Mouse (Mus musculus): ENCODE measurements around the gene Mical3.
"Not testable (repeated sequence)": the region's sequence is repeated elsewhere in the genome, so short reads cannot be mapped to it uniquely, and the experiment has no call there.

Mical3 gene

GRCm38 (mm10) chr6:120926880-120927279 lies 203.9 kb downstream of the Mical3 start:
- DNase-seq: no peak

- DNase-seq: not testable (repeated sequence)
Measured at GRCm38 (mm10) chr6:120924791-120925321, 205.9 kb downstream of the Mical3 start.

GRCm38 (mm10) chr6:120917975-120918374 lies 212.8 kb downstream of the Mical3 start:
- DNase-seq: no peak

GRCm38 (mm10) chr6:120916972-120917881 lies 213.6 kb downstream of the Mical3 start:
- not testable (repeated sequence) for DNase-seq

GRCm38 (mm10) chr6:120916074-120916971 lies 214.5 kb downstream of the Mical3 start, which contains the start of gene Bid:
Gene Bid (minus strand): TSS chr6:120916853.
- DNase-seq: peak; percentile 94

- DNase-seq: no peak
Measured at GRCm38 (mm10) chr6:120915649-120915975, 215.2 kb downstream of the Mical3 start.

GRCm38 (mm10) chr6:120914911-120915648 lies 215.7 kb downstream of the Mical3 start:
- DNase-seq: peak; percentile 74

GRCm38 (mm10) chr6:120914533-120914910 lies 216.3 kb downstream of the Mical3 start:
- DNase-seq: peak; percentile 45

- no peak for DNase-seq
Measured at GRCm38 (mm10) chr6:120913783-120914182, 217.0 kb downstream of the Mical3 start.

- no peak for DNase-seq
Measured at GRCm38 (mm10) chr6:120912931-120913330, 217.9 kb downstream of the Mical3 start.

- no peak for DNase-seq
Measured at GRCm38 (mm10) chr6:120911213-120912007, 219.4 kb downstream of the Mical3 start.

- DNase-seq: no peak
Measured at GRCm38 (mm10) chr6:120909501-120909900, 221.3 kb downstream of the Mical3 start.

- not testable (repeated sequence) for DNase-seq
Measured at GRCm38 (mm10) chr6:120907876-120908597, 222.8 kb downstream of the Mical3 start.

- no peak for DNase-seq
Measured at GRCm38 (mm10) chr6:120906521-120906920, 224.3 kb downstream of the Mical3 start.

- DNase-seq: no peak
Measured at GRCm38 (mm10) chr6:120905111-120905510, 225.7 kb downstream of the Mical3 start.

GRCm38 (mm10) chr6:120903961-120904360 lies 226.8 kb downstream of the Mical3 start:
- DNase-seq: no peak

GRCm38 (mm10) chr6:120903450-120903912 lies 227.3 kb downstream of the Mical3 start:
- peak; percentile 52 for DNase-seq

GRCm38 (mm10) chr6:120901776-120902645 lies 228.8 kb downstream of the Mical3 start:
- no peak for DNase-seq

- peak; percentile 47 for DNase-seq
Measured at GRCm38 (mm10) chr6:120898188-120898833, 232.5 kb downstream of the Mical3 start.
